Mouse (Mus musculus) B cell, adult 2 months (primary cell): ENCODE data around the gene Carns1.

Experiments
- DNase-seq, 2 experiments: peaks; one replicate each; pipeline ENCODE4 v3.0.0; 2022

The Carns1 gene

DNA sequence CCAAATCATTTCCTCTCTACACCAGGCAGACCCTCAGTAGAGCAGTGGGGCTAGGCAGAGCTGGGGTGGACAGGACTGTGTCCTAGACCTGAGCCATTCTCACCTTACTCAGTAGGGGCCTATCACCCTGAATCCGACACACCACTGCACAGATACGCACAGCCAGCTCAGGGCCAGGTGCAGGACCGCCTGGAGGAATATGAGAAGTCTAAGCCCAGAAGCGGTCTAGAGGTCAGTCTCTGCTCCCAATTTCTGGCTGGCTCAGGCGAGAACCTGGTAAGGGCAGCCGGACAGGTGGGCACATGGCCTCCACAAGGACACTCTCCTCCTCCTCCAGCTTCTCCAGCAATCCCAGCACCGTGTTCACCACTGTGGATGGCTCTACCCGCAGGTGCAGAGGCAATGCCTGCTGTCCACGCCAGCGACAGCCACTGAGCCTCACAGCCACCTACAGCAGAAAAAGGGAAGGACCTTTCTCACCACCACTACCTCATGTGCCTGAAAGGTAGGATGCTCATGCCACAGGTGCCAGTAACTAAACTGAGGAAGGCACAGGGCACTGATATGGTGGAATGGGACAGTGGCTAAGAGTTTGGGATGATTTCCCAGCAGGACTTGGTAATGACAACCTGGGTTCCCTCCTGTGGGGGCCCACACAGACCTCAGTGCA, 4.4 kb downstream of the Carns1 start:
- DNase-seq, result peak in 1 of 2 experiments; percentile 51

GRCm38 (mm10) chr19:4169810-4170209, 5.5 kb downstream of the Carns1 start:
- no peak for DNase-seq

GRCm38 (mm10) chr19:4169378-4169784, 5.9 kb downstream of the Carns1 start:
- peak; percentile 99 for DNase-seq

GRCm38 (mm10) chr19:4166678-4167476, 8.4 kb downstream of the Carns1 start:
- no peak for DNase-seq

DNA sequence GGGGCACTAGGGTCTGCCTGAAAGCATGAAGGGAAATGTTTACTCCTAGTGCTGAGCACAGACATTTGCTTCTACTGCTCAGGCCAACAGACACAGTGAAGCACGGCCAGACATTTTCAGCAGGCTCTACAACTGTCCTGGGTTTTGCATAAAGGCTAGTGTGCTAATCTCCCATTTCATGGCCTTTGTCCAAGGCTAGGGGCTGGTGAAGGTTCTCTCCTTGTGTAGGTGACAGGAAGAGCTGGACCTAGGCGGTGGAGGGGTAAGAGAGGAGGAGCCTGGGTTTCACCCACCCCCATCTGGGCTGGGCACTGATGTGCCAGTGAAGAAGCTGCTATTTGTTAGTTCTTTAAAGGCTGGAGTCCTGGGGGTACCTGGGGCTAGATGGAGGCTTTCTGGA, 10.6 kb downstream of the Carns1 start:
- DNase-seq, result no peak

DNA sequence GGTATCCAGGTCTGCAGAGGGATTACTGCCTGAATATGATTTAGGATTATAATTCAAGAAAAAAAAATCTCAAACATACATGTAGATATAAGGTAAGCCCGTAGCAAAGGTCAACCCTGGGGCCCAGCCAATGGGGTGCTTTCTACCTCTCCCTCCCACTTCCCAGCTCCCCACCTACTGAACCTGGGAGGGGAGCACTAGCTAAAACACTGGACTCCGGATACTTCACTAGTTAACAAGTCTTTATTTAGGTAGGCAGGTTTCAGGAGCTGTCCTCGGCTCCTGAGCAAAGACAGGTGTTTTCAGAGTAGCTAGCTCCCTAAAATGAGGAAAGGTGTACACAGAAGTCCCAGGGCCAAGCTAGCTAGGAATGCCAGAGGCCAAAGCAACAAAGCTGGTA, 11.2 kb downstream of the Carns1 start:
- DNase-seq, result no peak

DNA sequence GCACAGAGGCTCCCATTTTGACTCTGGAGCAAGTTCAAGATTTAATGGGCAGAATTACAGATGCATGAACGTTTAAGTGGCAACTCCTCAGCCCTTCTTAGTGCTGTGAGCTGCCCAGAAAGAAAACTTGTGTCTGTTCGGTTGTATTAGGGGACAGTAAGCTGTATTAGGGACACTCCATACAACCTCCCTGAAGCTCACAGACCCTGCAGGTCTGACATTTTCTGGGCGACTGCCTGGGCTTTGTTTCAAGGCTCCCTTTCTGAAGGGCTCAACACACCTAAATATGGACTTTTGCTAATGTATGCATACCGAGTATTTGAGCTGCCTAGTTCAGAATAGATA, 11.8 kb downstream of the Carns1 start:
- no peak for DNase-seq

DNA sequence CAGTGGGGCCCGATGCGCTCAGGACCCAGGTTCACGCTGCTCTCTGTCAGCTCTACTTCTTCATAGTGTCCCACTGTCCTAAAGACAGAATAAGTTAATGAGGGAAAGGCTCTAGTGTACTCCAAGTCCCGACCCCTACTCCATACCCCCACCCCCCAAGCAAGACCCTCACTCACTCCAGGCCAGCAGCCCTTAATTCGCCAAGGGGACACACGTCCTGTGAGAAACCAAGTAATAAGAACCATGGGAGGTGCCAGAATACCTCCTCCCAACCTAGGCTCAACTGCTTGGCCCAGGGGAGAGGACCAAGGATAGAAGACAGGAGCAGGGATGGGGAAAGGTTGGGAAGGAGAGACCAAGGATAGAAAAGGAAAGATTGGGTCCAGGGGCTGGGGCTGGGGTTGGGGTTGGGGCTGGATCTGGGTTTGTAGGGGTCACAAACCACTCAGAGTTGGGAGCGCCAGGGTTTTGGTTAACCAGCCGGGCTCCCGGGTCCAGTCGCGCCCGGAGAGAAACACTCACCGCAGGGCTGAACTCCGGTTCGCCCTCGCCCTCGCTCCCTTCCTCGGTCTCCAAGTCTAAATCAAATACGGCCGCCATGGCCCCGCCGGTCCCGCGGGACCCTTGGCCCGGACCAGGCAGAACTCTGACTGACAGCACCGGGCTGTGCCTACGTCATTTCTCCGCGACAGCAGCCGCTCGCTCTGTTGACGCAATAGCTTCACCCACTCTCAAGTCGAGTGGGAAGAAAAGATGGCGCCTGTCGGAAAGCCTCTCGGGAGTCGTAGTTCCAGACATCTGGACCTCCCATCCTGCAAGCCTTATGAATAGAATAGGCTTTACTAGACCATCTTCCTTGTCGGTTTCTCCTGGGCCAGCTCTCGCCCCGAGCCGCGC, 12.4 kb downstream of the Carns1 start, which contains the start of gene Rps6kb2:
Gene Rps6kb2 (minus strand): TSS at position 709 of the 897 bp plus-strand sequence.
- peak; percentile 95 to 96 for DNase-seq

- no peak for DNase-seq
Measured at GRCm38 (mm10) chr19:4159049-4159448, 16.2 kb downstream of the Carns1 start.

DNA sequence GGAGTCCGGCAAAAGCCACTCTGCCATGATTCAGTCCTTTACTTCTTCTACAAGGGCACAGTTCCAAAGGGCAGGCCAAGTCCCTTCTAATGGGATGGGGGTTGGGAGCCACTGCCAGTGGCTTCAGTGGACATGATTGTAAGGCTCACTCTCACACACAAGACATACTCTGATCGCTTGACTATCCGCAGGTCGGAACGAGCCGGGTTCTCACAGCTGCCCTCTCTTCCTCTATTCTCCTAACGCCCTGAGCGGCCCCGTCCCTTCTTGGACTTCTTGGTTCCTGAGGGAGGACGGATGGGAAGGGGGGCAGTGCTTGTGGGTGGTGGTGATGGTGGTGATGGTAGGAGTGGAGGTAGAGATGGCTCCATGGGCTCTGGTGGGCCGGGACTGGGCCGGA, 18.5 kb downstream of the Carns1 start:
- DNase-seq, result no peak

DNA sequence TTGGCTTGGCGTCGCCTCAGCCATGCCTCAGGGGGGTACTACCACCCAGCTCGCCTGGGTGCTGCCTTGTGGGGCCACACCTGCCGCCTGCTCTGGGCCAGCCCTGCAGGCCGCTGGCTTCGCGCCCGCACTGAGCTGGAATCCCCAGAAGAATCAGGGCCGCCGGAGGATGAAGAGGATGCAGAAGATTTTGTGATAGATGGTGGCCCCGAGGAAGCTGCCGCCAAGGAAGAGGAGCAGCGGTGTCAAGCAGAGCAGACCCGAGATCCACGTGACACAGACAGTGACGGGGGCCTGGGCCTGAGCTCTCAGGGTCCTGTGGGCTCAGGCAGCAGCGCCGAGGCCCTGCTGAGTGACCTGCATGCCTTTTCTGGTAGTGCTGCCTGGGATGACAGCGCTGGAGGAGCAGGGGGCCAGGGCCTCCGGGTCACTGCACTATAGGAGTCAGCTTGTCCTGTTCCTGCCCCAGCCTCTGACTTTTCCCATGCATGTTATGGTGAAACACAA, 19.2 kb downstream of the Carns1 start:
- no peak for DNase-seq

GRCm38 (mm10) chr19:4155223-4156072, 19.8 kb downstream of the Carns1 start:
- DNase-seq, result peak; percentile 56 to 57

DNA sequence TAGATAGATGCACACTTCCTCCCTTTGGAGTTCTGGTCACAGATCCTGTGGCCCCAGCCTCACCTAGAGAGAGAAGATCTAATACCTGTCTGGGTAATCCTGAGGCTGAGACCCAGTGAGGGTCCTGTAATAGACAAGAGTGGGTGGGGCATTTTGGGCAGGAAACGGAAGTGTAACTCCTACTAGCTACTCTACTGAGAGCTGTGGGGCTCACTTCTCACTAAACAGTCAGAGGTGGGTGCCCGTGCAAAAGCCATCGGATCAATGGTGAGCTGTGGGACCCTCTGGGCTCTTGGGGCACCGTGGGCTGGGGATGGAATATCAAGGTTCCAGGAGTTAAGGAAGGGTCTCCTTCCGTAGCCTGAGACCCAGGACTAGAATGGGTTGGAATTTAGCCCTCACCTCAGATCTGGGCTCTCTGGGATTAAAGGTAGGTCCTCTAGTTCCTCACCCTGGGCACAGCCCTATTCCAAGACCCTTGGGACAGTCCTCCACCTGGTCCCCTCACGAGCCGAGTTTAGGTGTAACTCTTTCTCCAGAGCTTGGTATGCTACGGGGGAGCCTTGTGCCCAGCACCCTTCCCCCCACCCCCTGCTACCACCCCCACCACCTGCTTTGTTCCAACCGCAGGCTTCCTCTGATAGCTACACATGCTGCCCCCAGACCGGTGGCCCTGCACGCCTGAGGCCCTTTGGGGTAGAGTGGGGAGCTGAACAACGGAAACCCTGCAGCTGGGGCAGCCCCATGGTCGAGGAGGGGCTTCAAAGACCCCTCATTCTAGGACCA, 20.6 kb downstream of the Carns1 start:
- peak; percentile 67 for DNase-seq

- no peak for DNase-seq
Measured at GRCm38 (mm10) chr19:4153232-4153654, 22.0 kb downstream of the Carns1 start, which contains the start of gene Ptprcap. TSS of gene Ptprcap (plus strand) at chr19:4153604.

DNA sequence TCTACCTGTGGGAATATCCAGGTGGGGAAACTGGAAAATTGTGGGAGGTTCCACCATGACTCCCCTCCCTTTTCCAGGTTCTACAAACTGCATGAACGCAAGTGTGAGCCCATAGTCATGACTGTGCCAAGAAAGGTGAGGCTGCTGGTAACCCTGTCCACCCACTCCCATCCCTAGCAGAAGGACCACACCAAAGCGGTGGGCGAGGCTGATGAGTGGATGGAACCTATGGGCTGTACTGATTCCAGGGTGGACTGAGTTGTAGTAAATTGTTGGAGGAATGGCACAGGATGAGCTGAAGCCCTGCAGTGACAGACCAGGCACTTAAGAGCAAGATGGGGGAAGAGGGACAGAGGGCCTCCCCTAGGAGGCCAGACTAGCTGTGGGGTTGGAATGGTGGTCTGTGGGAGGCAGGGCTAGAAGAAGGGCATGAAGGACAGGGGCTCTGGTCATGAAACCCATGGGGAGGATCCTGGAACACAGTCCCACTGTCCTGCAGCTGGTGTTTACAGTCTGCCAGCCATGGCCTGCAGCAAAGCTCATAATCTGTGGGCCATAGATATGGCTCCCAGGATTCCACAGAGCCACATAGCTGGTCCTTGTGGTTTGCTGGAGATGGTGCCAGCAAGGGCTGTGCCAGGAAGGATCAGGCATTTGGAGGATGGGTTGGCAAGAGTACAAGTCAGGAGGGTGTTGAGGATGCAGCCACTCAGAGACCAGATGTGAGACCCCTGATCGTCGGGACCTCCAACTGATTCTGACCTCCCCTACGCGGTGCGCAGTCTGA, 22.6 kb downstream of the Carns1 start:
- DNase-seq, result no peak

GRCm38 (mm10) chr19:4151898-4152297, 23.4 kb downstream of the Carns1 start:
- no peak for DNase-seq

GRCm38 (mm10) chr19:4151488-4151860, 23.8 kb downstream of the Carns1 start:
- no peak for DNase-seq

- no peak for DNase-seq
Measured at GRCm38 (mm10) chr19:4150567-4151487, 24.5 kb downstream of the Carns1 start.

- no peak for DNase-seq
Measured at GRCm38 (mm10) chr19:4149764-4150461, 25.4 kb downstream of the Carns1 start.
